Mouse (Mus musculus): ENCODE data around the gene Fjx1.

DNA sequence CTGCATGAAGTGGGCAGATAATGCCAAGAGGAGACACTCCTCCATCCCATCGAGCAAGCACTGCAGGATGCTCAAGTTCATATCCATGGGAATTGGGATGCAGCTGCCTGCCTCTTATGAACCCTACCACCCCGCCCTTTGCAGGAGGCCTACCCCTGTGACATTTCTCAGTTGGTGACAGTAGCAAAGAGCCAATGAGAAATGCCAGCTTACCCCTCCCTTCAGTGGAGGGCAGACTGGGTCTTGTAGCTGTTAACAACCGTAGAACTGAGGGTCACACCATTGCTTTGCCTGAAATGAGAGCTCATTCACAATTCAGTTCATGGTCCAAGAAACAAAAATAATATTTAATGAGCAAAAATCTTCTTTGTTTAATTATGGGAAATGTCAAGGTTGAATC is 28.4 kb upstream of the Fjx1 start:
- TF ChIP-seq CTCF (IDR thresholded peaks at IDR 0.05; ENCODE audit: low read depth, low read length) = no peak
- TF ChIP-seq POLR2A (IDR thresholded peaks at IDR 0.05; ENCODE audit: borderline replicate concordance, low read depth, low read length) = no peak

Data from bone marrow macrophage, adult 2 months (primary cell).